Mouse (Mus musculus) R1 (cell line): ENCODE data around the gene Polr1c.

Source experiments
- DNase-seq: peaks from one replicate; pipeline ENCODE4 v3.0.0-alpha.2; 2018; ENCODE audit warnings: low read depth, low spot score

The Polr1c gene

GRCm38 (mm10) chr17:46247512-46248188 lies at the start of gene Polr1c, which contains the start of gene Yipf3:
Polr1c (minus strand) TSS chr17:46248054.
Yipf3 (plus strand) TSS chr17:46248080.
- DNase-seq, result peak; percentile 95

- no peak for DNase-seq
These were observed 49.1 kb upstream of the Polr1c start for GRCm38 (mm10) chr17:46297028-46297363.

GRCm38 (mm10) chr17:46296601-46297000 lies 48.7 kb upstream of the Polr1c start:
- DNase-seq, result no peak

- peak; percentile 48 for DNase-seq
These were observed 39.8 kb upstream of the Polr1c start for GRCm38 (mm10) chr17:46287678-46288095.

- DNase-seq, result no peak
These were observed 37.6 kb upstream of the Polr1c start for GRCm38 (mm10) chr17:46285407-46285806.

GRCm38 (mm10) chr17:46284653-46285052 lies 36.8 kb upstream of the Polr1c start:
- no peak for DNase-seq

GRCm38 (mm10) chr17:46283911-46284310 lies 36.1 kb upstream of the Polr1c start:
- no peak for DNase-seq

- no peak for DNase-seq
These were observed 35.3 kb upstream of the Polr1c start for GRCm38 (mm10) chr17:46283140-46283539.

- DNase-seq, result peak; percentile 95
These were observed 34.7 kb upstream of the Polr1c start, which contains the start of gene Tjap1 for GRCm38 (mm10) chr17:46282483-46283123. Tjap1 (minus strand) TSS chr17:46283026.

- DNase-seq, result no peak
These were observed 30.3 kb upstream of the Polr1c start for GRCm38 (mm10) chr17:46278011-46278765.

- no peak for DNase-seq
These were observed 29.7 kb upstream of the Polr1c start for GRCm38 (mm10) chr17:46277586-46277985.

GRCm38 (mm10) chr17:46275506-46275905 lies 27.7 kb upstream of the Polr1c start:
- DNase-seq, result no peak

- DNase-seq, result no peak
These were observed 27.2 kb upstream of the Polr1c start for GRCm38 (mm10) chr17:46275034-46275433.

- no peak for DNase-seq
These were observed 26.6 kb upstream of the Polr1c start for GRCm38 (mm10) chr17:46274465-46274864.

GRCm38 (mm10) chr17:46273803-46274236 lies 26.0 kb upstream of the Polr1c start:
- peak; percentile 74 for DNase-seq

GRCm38 (mm10) chr17:46272675-46273074 lies 24.8 kb upstream of the Polr1c start:
- no peak for DNase-seq

GRCm38 (mm10) chr17:46272058-46272457 lies 24.2 kb upstream of the Polr1c start:
- no peak for DNase-seq

GRCm38 (mm10) chr17:46269771-46270534 lies 22.1 kb upstream of the Polr1c start:
- no peak for DNase-seq

- DNase-seq, result no peak
These were observed 20.3 kb upstream of the Polr1c start for GRCm38 (mm10) chr17:46268026-46268720.

- DNase-seq, result no peak
These were observed 19.7 kb upstream of the Polr1c start for GRCm38 (mm10) chr17:46267511-46267910.

GRCm38 (mm10) chr17:46266986-46267385 lies 19.1 kb upstream of the Polr1c start:
- peak; percentile 75 for DNase-seq
